Mouse (Mus musculus): Measurements from ENCODE around the gene Nudcd3. TPM values are rescaled to one million over a fixed set of nuclear protein-coding genes. Genes with fewer than 3 reads are reported as not detected.

Gene Nudcd3
- polyA plus RNA-seq (2012; rRNA removed; ENCODE audit: low replicate concordance) = 45.7 and 62.2 TPM in 2 replicates

DNA sequence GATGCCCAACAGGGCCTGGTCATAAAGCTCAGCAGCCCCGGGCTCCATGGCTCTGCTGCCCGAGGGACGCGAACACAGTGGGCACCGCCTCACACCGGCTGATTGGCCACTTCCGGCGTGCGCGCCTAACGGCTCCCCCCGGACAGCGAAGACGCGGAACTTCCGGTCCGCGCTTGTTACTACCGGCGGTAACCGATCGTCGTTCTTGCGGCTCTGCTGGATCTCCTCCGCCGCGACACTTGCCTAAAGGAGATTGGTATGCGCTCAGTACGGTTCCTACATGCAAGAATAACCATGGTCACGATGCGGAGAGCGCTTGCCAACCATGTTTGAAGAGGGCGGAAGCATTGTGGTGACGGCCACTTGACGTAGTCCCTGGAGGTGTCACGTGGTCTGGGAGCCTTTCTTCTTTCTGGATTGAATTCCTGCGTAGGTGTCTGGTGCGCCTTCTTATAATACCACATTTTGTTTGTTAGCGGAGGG lies at the start of gene Nudcd3:
Gene Nudcd3 (minus strand): TSS at position 329 of the 483 bp plus-strand sequence.

DNA sequence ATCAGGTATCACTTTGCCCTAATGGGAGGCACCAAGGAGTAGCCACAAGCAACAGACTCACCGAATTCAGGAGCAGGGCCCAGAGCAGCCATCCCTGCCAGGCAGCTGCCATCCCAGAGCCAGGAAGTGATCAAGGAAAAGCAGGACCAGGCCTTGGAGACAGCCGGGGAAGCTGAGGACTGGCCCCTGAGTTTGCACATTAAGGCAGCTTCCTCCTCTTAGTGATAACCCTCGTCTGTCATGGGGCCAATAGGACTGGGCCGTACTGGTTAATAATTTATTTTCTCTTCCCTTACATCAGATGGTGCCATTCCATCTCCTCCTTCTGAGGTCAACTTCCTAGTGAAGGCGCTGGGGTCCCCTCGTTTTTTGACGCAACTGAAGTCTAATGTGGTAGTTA lies 29.8 kb upstream of the Nudcd3 start, which contains the start of gene Npc1l1:
Gene Npc1l1 (minus strand): TSS at position 132 of the 400 bp plus-strand sequence.

GRCm38 (mm10) chr11:6199410-6200086 lies 667 bp downstream of the Nudcd3 start, which contains the start of gene A730071L15Rik:
A730071L15Rik (plus strand) TSS chr11:6200029.

DNA sequence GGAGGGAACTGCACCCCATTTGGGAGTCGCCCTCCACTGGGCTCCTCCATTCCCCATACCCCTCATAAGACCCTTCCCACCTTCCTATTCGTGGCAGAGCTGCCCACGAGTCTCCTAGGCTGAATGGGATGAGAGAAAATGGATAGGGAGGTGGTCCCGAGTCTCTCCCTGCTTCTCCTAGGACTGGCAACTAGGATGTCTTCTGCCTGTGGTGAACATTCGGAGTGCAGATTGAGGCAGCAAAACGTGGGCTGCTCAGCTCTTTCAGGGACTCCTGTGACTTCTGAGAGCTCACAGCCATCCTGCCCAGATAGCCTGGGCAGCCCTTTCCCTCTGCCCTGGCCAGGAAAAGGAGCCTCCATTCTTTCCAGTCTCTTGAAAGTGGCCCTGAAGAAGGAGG lies 134.0 kb downstream of the Nudcd3 start, which contains the start of gene Camk2b:
Gene Camk2b (minus strand): TSS at position 187 of the 400 bp plus-strand sequence.

Other genes starting within 250 kb of the Nudcd3 start
- 75.5 and 95.5 TPM in 2 replicates for gene Ykt6, start 244.7 kb downstream of the Nudcd3 start, polyA plus RNA-seq (2012; rRNA removed; ENCODE audit: low replicate concordance)
- 4.5 and 7.2 TPM in 2 replicates for gene Camk2b, start 134.1 kb downstream of the Nudcd3 start, polyA plus RNA-seq (2012; rRNA removed; ENCODE audit: low replicate concordance)
- not detected in 2 replicates for gene A730071L15Rik, start 386 bp downstream of the Nudcd3 start, polyA plus RNA-seq (2012; rRNA removed; ENCODE audit: low replicate concordance)
- gene Npc1l1, start 29.7 kb upstream of the Nudcd3 start, polyA plus RNA-seq (2012; rRNA removed; ENCODE audit: low replicate concordance) = 0.14 and 0.42 TPM in 2 replicates
- 41.4 and 53.5 TPM in 2 replicates for gene Ddx56, start 67.4 kb upstream of the Nudcd3 start, polyA plus RNA-seq (2012; rRNA removed; ENCODE audit: low replicate concordance)
- 127 and 129 TPM in 2 replicates for gene Tmed4, start 74.5 kb upstream of the Nudcd3 start, polyA plus RNA-seq (2012; rRNA removed; ENCODE audit: low replicate concordance)
- gene Ogdh, start 91.2 kb upstream of the Nudcd3 start, polyA plus RNA-seq (2012; rRNA removed; ENCODE audit: low replicate concordance) = 240 and 319 TPM in 2 replicates
- 29.4 and 50.4 TPM in 2 replicates for gene Zmiz2, start 188.7 kb upstream of the Nudcd3 start, polyA plus RNA-seq (2012; rRNA removed; ENCODE audit: low replicate concordance)
- 983 and 1,438 TPM in 2 replicates for gene Ppia, start 215.0 kb upstream of the Nudcd3 start, polyA plus RNA-seq (2012; rRNA removed; ENCODE audit: low replicate concordance)
- 37.4 and 90.6 TPM in 2 replicates for gene H2afv, start 244.0 kb upstream of the Nudcd3 start, polyA plus RNA-seq (2012; rRNA removed; ENCODE audit: low replicate concordance)